Mouse (Mus musculus): ENCODE data around the gene Actr5.

- TF ChIP-seq CTCF (IDR thresholded peaks at IDR 0.05; ENCODE audit: insufficient read depth, low read depth, low read length) (no peak), POLR2A (IDR thresholded peaks at IDR 0.05; ENCODE audit: insufficient read depth, low read depth, low read length) (no peak)
Observed at GRCm38 (mm10) chr2:158677946-158678345, 53.3 kb downstream of the Actr5 start.

All from olfactory bulb, adult 2 months (tissue).